Mouse (Mus musculus) large intestine, adult 2 months (tissue): Measurements from ENCODE around the gene Adamtsl1. TPM values are rescaled to one million over a fixed set of nuclear protein-coding genes. Genes with fewer than 3 reads are reported as not detected.

Experiments
- DNase-seq: peaks from one replicate; pipeline ENCODE4 v3.0.0-alpha.2; 2012; ENCODE audit warnings: low read depth, low spot score
- WGBS: fragments of 180-500 bp; shearing (Covaris S2); methylation state at CpG from one replicate; pipeline ENCODE4 v1.1.7; 2018; 5-methylcytosine and 5-hydroxymethylcytosine counted together
- polyA plus RNA-seq: library from polyadenylated mRNA; depleted of rRNA; stranded (reverse); fragments of >200 nt; gene quantifications from 2 replicates; pipeline ENCODE4 v1.2.3, GENCODE M21; 2012

The Adamtsl1 gene
- polyA plus RNA-seq, 1 experiment: 1.0 TPM

DNA sequence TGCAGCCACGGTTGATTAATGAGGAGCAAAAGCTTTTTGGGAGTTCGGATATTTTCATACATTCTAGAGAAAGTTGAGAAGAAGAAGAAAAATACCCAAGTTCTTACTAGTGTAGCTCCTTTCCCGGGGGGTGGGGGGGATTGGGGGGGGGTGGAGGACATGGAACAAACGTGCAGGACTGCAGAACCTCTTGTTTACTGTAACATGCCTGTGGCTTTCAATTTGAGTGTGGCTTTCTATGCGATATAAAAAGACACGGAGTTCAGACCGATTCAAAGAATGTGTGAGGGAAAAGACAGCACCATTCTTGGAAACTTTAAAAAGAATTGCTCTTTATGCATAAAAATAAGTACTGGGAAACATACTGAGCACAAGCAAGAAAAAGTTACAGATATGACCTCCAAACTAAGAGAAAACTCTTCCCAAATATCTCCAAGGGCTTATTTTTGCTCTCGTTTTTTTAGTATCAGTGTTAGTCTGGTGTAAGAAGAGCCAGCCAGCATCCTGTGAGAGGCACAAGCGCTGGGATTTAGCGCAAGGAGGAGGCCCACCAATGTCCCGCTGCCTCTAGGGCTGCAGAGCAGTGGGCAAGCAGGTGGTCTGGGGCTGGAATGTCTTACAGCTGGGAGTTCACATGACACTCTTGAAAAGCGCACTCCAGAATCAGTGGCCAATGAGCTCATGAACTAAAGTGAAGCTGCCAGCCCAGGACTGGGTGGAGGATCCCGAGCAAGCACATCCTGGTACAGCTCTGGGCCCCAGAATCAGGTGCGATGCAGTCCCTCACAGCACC, 762.2 kb downstream of the Adamtsl1 start:
- DNase-seq: no peak
- 66% methylated on average over 14 of the region's 14 CpGs for WGBS

DNA sequence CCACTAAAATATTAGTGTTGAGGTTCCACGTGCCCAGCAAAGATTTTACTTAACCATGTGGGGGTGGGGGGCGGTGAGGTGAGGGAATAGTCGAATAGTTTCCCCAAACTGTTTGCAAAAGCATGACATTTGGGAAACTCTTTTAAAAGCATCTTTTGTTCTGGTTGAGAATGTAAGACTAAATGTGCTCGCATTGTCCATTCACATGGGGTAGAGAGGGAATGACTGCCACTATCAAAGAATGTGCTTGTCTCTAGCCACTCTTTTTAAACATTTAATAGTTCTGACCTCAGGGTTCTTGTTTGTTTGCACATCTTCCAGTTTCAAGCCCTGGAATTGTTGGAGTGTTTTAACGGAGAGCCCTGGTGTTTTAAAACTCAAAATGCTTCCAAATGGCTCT, 764.6 kb downstream of the Adamtsl1 start:
- no peak for DNase-seq
- WGBS: 39% methylated on average over 5 of the region's 5 CpGs

DNA sequence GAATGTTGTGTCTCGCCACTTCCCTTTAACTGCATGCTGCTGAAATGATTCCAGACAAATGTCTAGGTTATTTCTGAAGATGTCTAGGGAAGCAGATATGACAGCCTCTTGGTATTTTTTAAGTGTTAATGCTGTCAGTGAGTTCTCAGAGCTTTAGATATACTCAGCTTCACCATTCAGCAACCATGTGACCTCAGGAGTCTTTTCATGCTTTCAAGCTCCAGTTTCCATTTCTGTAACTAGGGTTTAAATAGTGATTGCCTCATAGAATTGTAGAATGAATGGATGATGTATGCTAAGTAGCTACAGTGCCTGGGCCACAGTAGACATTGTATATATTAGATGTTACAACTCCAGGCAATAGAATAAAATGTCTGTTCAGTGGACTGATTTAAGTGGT, 772.6 kb downstream of the Adamtsl1 start:
- DNase-seq: no peak
- WGBS: 80% methylated on average over 1 of the region's 1 CpGs

DNA sequence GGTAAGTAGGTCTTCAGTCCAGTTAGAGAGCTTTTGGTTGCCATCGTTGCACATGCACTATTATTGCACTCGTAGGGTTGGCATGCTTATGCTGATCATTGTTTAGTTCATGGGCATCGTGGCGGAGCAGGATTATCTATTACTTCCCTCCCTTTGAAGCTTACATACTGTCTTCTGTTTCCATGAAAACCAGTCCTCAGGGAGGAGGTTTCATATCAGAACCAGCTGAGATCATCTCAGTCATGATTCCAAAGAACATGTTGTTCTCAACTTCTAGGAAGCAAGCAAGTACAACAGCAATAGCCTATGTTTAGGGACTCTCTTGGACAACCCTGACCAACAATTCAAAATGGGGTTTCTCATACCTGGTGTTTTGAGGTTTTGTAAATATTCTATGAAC, 774.3 kb downstream of the Adamtsl1 start:
- 96% methylated on average over 4 of the region's 4 CpGs for WGBS
- DNase-seq: no peak

DNA sequence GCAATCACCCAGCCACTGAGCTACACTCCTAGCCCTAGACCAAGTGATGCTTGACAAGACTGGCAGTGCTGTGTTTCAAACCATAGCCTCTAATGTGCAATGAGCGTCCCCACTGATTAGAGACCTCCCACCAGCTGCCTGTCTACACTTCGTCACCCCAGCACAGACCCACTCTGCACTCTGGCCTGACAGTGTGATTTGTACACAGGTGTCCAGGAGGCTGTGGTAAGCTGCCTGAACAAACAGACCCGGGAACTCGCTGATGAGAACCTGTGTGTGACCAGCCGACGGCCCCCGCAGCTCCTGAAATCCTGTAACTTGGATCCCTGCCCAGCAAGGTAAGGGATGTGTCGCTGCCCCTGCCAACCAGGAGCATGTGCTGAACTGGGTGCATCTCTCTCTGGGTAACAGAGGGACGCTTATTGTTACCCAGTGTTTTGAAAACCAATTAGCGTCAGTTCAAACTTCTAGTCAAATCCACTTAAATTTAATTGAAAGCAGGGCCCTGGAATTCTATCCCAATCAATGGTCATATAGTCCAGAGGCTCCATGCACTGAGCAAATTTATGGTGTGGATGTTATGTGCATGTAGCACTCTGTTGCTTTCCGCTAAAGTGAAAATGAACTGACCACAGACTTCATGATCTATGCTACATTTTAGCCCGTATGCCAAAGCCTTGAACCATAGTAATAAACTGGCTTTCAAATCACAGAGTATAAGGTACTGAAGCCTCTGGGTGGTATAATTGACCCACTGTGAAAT, 775.7 kb downstream of the Adamtsl1 start:
- DNase-seq: no peak
- 69% methylated on average over 12 of the region's 12 CpGs for WGBS

DNA sequence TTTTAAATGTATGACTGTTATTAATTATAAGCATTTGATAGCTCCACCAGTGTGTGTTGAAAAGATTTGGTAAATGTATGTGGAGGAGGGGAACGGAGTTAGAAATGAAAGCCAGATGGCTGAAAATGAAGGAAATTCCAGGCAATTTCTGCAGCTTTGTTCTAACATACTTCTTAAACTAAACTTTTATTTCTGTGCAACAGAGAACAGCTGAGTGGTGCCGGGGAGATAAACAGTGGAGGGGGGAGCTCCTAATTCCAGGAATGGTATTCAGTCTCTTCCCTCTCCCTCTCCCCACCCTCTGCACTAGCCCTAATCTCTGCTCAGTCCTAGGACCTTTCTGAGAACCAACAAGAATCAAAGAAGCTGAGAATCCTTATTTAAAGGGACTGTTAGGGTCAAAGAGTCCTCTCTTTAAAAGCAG, 780.9 kb downstream of the Adamtsl1 start:
- DNase-seq: no peak
- 58% methylated on average over 2 of the region's 2 CpGs for WGBS

DNA sequence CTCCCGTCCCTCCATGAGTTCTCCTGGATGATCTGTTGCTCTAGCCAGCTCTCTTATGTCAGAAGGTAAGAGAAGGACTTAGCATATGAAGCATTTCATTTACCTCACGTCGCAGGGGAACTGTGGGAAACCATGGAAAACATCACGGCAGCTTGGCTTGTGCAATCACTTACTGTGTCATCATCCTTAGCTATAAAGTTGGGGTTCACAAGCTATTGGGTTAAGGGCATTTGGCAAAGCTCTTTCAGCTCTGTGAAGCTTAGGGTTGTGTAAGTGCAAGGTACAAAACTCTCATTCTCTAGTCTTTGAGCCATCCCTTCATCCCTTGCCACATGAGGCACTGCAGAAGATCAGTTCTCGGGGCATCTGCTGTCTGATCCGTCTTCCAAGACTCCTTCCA, 787.5 kb downstream of the Adamtsl1 start:
- DNase-seq: no peak
- 80% methylated on average over 6 of the region's 6 CpGs for WGBS

DNA sequence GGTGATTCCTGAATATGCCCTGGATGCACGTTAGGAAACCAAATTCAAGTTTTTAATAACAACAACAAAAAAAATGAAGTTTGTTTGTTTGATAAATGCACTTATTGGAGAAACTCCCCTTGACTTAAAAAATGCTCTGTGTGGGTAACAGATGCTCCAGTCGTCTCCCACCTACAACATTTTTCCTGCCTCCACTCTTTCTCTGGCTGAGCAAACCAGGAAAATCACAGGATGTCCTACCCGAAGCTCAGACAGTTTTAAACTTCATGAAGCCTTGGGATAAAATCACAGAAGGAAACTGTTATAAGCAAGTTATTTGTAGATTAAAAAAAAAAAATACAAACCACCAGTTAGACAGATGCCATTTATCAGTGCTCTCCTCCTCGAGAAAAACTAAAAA, 788.1 kb downstream of the Adamtsl1 start:
- no peak for DNase-seq
- 59% methylated on average over 4 of the region's 4 CpGs for WGBS

DNA sequence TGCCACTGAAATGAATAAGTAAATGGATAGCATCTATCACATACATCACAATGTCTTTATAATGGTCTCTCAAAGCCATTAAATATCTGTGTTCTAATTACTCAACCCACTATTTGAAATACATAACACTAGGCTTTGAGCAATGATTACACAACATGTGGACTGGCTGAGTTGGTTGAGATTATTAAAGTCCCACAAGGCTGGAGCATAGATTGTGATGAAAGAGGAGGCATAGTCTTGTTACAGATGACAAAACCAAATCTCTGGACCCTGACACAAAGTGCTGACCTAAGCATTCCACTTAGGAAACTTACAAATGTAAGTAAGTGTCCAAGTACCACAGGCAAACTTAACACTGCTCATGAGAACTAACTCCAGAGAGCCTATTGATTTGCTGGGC, 792.8 kb downstream of the Adamtsl1 start:
- DNase-seq: no peak

DNA sequence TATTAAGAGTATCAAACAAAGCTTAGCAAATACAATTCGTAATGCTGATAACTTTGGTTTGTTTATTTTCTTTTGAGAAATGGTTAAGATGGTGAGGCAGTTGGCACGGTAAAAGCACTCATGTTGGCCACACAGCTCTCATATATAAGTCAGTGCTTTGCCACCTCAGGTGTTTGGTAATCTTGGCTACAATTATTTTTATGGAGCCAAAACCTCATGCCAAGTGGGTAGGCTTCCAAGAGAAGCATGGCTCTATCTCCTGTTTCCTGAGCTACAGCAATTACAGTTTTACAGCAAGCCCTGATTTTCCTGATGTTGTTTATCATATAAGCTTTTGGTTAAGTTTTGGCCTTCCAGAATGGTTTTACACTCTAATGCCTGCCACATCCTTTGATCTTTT, 795.2 kb downstream of the Adamtsl1 start:
- DNase-seq: no peak
- WGBS: 48% methylated on average over 2 of the region's 2 CpGs

DNA sequence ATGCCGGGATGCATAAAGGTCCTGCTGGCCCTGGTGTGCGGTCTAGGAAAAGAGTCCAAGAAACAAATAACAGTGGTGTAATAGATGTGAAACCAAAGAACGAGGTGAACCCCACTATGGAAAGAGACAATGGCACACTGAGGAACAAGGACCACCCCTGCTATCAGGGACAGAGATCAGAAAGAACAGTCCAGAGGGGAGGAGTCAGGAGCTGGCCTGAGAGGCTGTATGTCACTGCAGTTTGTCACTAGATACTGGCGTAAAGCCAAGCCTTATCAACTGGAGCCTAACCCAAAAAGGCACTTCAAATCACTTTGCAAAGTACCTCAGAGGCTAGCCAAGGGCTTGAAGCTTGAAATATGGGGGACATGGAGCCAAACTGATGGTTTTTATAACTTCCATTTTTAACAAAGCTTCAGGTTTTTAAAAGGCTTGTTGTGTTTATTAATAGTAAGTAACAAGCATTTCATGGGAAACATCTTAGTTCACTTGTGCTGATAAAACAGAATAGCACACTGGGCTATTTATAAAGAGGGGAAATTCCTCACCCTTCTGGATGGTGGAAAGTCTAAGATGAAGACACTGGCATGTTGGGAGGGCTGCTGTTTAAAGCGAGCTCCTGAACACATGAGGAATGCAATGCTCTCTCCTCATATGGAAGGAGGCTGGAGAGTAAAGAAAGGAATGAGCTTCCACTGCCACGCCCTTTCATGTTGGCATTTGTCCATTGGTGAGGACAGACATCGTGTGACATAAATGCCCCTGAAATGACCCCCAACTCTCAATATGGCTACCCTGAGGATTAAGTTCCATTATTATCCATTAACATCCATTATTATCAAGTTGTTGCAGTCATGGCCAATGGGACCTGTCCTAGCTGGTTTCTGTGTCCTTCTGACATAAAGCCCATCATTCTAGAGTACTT, 797.1 kb downstream of the Adamtsl1 start:
- WGBS: 54% methylated on average over 7 of the region's 7 CpGs
- no peak for DNase-seq

DNA sequence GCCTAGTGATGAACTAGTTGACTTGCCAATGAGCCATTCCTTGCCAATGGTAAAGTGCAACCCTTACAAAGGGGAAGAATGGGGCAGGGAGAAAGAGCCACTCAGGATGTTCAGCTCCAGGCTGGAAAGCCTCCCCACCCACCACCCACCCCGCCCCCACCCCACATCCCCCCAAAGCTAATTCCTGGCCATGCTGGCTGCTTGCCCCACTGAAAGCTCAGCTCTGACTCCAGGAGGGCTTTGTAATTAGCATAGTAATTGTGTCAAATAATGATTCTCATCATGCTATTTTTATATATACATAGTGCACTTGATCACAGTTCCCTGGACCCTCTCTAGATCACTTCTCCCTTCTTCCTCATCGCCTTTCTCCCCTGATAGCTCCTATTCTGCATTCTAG, 798.4 kb downstream of the Adamtsl1 start:
- WGBS: 95% methylated on average over 2 of the region's 2 CpGs
- DNase-seq: no peak

DNA sequence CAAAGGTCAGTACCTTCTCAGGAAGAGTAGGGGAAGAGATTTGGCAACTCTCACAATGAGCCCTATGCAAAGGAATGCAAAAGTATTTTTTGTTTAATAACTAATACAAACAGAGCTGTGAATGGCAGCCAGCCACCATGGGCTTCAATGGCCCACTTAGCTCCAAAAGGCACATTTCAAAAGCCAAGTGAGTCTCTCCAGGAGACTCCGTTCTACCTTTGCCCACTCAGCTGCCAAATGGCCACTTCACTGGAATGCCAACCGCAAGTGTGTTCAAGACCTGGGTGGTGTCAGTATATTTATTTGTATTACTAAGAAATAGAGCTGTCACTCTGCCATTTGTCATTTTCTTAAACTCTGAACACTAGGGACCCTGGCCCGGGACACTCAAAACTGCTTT, 800.5 kb downstream of the Adamtsl1 start:
- no peak for DNase-seq
- 72% methylated on average over 3 of the region's 3 CpGs for WGBS

DNA sequence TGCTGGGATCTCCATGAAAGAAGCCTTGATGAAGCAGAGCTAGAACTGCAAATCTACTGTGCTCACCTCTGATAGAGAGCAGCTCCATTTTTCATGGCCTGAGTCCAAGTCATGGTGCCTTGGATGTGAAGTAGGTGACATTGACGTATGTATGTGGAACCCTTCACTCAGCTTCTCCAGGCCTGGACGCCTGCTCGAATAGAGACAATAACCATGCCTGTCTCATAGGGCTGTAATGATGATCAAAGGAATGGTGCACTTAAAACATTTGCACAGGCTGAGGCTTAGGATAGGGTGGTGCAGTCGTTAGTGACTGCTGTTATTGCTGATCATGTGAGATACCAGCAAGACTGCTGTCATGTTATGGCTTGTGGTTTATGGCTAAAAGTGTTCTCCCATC, 801.1 kb downstream of the Adamtsl1 start:
- DNase-seq: no peak
- 66% methylated on average over 4 of the region's 4 CpGs for WGBS

DNA sequence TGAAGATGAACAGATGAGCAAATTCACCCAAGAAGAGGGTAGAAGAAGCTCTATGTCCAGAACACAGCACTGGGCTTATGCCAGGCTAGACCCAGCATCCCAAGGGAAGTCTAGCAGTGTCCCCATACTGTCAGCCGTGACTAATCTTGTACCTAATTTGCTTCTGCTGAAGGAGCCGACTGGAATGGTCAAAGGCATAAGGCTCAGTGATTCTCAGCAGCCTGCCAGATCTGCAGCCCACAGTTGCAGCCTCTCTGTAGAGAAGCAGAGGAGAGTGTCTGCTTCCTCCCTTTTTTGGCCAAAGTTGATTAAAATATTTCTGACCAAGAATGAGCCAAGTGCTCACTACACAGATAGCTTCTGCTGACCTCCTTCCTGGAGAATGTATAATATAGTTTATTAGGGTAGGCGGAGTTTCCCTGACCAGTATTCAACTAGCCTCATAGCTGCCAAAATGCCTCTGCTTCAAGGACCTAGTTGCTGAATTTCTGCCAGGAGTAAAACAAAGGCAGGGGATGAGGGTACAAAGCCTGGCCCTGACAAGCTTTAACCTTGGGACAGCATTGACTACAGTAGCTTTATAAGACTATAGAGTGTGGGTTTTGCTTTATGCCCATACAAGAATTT, 804.1 kb downstream of the Adamtsl1 start:
- WGBS: 61% methylated on average over 3 of the region's 3 CpGs
- DNase-seq: no peak

DNA sequence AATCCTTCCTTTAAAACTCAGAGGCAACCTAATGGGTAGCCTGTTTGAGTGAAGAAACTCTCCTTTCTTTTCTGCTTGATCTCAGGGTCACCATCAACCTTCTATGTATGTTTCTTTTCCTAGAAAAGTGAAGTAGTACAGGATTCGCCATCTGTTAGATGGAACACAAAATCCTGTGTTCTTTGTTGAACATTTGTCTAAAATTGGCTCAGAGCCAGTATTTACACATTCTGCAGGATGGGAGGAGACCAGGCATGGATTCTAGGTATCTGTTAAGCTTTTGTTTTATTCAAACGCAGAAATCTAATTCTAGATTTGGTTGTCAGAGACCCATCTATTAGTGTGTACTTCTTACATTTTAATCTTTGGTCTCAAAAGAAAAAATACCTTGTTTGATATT, 811.4 kb downstream of the Adamtsl1 start:
- no peak for DNase-seq
- 31% methylated on average over 2 of the region's 2 CpGs for WGBS

DNA sequence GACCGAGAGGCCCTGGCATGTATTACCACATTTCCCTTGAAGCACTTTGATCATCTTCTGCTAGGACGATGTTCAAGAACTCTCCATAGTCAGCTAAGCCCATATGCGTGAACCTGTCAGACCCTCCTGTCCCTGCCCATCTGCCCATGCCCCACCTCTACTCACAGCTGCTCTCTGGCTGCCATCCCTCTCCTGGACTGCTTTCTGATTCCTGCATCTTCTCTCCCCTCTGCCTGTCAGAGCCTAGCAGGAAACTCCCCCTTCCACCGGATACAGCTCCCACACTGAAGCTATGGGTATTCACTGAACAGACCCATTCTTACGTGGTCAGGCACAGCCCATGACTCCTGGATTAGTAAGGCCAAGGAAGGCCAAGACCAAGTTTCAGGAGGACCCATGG, 812.0 kb downstream of the Adamtsl1 start:
- DNase-seq: no peak
- 70% methylated on average over 5 of the region's 5 CpGs for WGBS

DNA sequence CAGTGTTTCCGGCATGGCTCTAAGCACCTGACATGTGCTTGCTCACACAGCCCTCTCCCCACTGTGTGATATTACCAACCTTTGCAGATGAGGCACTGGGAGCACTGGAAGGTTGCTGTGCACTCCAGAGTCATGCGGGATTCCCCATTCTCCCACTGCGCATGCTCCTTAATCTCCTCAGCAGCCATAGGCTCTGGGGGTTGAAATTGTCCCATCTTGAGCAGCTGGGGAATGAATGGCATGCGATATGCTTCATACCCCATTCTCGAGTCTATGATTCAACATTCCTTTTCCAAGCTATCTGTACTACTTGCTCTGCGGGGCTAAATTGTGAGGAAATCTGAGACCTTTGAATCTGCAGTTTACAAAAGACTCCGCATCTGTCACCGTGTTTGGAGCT, 812.7 kb downstream of the Adamtsl1 start:
- WGBS: 75% methylated on average over 8 of the region's 8 CpGs
- no peak for DNase-seq

DNA sequence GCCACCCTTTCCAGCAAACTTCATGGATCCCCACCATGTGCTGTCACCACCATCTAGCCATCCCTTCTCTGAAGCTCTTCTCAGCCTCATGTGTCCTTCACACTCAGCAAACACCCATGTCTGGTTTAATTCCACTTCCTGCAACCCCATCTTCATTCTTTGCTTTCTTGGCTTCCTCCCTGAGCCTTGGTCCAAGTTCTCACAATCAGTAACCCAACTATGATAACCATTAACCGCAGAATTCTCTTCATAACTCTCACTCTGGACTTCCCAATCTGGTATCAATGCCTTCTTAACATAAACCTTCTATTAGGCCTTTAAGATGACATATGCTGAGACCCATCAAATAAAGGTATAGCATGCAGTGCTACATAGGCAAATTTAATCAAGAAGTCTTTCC, 815.5 kb downstream of the Adamtsl1 start:
- 93% methylated on average over 1 of the region's 1 CpGs for WGBS
- no peak for DNase-seq

DNA sequence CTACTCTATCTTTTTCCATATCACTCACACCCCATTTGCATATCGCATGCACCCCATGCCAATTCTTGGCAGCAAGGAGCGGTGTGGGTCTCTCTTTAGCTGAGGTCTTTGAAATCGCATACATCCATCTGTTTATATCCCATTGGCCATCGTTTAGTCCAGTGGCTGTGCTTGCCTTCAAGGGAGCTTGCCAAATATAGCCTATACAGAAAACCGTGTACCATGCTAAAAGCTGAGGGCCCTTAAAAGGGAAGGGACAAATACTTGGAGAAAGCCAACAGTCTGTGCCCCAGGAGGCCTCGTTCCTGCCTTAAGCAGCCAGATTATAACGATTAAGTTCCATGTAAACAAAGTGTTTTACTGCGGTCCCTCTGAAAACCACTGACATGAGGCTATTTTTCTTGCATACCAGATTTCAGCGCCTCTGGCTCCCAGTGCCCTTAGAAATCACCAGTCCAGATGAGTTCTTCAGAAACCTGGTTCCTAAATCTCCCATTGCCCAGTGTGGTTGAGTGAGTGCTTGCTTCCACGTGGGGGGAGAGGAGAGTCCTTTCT, 822.0 kb downstream of the Adamtsl1 start:
- 38% methylated on average over 10 of the region's 10 CpGs for WGBS
- no peak for DNase-seq
